In genomic region chr9:72393869-72394341, GRCm38 (mm10) we compare ENCODE assay signal across 11 mouse cellular contexts. TPM values are rescaled to one million over a fixed set of nuclear protein-coding genes. Genes with fewer than 3 reads are reported as not detected.
DNase-seq lines count a peak whose midpoint lies in the region; ATAC-seq and TF ChIP-seq lines count a peak whose summit lies in the region.
"Had no signal": no experiment of that assay in that cellular context is flagged by ENCODE, and none has a peak within 500 bp of the region (broad histone marks: within the 10 kb centered on the region; RNA-seq: fewer than 3 reads in every experiment).

No protein-coding gene starts in this region.

- H3K27ac ChIP-seq in heart, embryonic 14.5 days (replicated peaks in 1 of 2; ENCODE audit: control insufficient read depth in 1 of 2, insufficient read depth in 1 of 2, low read depth in 2 of 2, low read length in 2 of 2): no peak overlapping the region
- no peak overlapping the region for H3K27ac ChIP-seq in left cerebral cortex, adult 2 months
- H3K27ac ChIP-seq: kidney, postnatal 0 days; limb, embryonic 15.5 days had no signal

- no peaks in the 10 kb centered on the region for H3K9me3 ChIP-seq in heart, embryonic 14.5 days (ENCODE audit: control insufficient read depth, low read length)
- H3K9me3 ChIP-seq: limb, embryonic 15.5 days had no signal

- peaks cover 0 to 5% of the 10 kb centered on the region in 2 experiments; a peak in 1 of 4 replicates for H3K4me1 ChIP-seq in heart, embryonic 14.5 days (ENCODE audit: control insufficient read depth in 2 of 2, insufficient read depth in 2 of 2, low read length in 2 of 2)

- H3K27me3 ChIP-seq in heart, embryonic 14.5 days (ENCODE audit: control insufficient read depth, insufficient read depth, low read length): no peaks in the 10 kb centered on the region
- H3K27me3 ChIP-seq: limb, embryonic 15.5 days had no signal

- no peak for TF ChIP-seq CTCF in brain, embryonic 14.5 days (IDR thresholded peaks at IDR 0.05; ENCODE audit: borderline replicate concordance, extremely low read depth, insufficient read depth, insufficient read length)
- TF ChIP-seq CTCF in left cerebral cortex, adult 2 months (IDR thresholded peaks at IDR 0.05): no peak

- no peak for TF ChIP-seq POLR2A in brain, embryonic 14.5 days (IDR thresholded peaks at IDR 0.05; ENCODE audit: borderline replicate concordance, extremely low read depth, insufficient read depth, insufficient read length, poor library complexity, severe bottlenecking)

- intact Hi-C loops in heart, postnatal 14 days (cut with DNase I): no loop called here
- intact Hi-C loops in left cerebral cortex, adult 2 months (cut with DNase I): no loop called here

- H3K36me3 ChIP-seq in heart, embryonic 14.5 days (ENCODE audit: control insufficient read depth, insufficient read depth, low read length): no peaks in the 10 kb centered on the region
- H3K36me3 ChIP-seq: limb, embryonic 15.5 days had no signal

- DNase-seq in heart, postnatal 14 days: no peak
- peak; percentile 78 for DNase-seq in brain, embryonic 14.5 days (ENCODE audit: low read depth)
- DNase-seq in cerebellum, postnatal 14 days: peak; percentile 43 to 50
- peak; percentile 44 for DNase-seq in retina, embryonic 14.5 days (ENCODE audit: low spot score)
- DNase-seq in adrenal gland, postnatal 25 days: no peak
- no peak for DNase-seq in left cerebral cortex, adult 2 months (ENCODE audit: extremely low spot score in 1 of 2, low spot score in 2 of 2)
- DNase-seq: gastrocnemius, postnatal 25 days had no signal

- no peak overlapping the region for H3K4me3 ChIP-seq in heart, embryonic 14.5 days (ENCODE audit: control insufficient read depth in 1 of 2, insufficient read depth in 1 of 2, low read depth in 1 of 2, low read length in 2 of 2)
- H3K4me3 ChIP-seq in left cerebral cortex, adult 2 months: no peak overlapping the region
- H3K4me3 ChIP-seq: limb, embryonic 15.5 days had no signal

- ATAC-seq in heart, embryonic 14.5 days (ENCODE audit: insufficient number of reproducible peaks, insufficient read depth, low FRiP score, low read depth): no peak
- ATAC-seq: lung, postnatal 0 days had no signal

- WGBS in heart, embryonic 14.5 days: 45% methylated on average over 8 of the region's 8 CpGs

- H3K9ac ChIP-seq in heart, embryonic 14.5 days (ENCODE audit: low read length): no peak overlapping the region
- H3K9ac ChIP-seq: limb, embryonic 15.5 days had no signal

- peak overlapping the region; percentile 40; the same call in 1 of the 2 replicates for H3K4me2 ChIP-seq in heart, embryonic 14.5 days (ENCODE audit: low read length)
- H3K4me2 ChIP-seq: limb, embryonic 15.5 days had no signal

RNA-seq across cellular contexts. Expression of gene Mns1, which starts 43.9 kb away (rescaled TPM):
- polyA plus RNA-seq in heart, embryonic 14.5 days (2014; fragmentation: Nextera tagmentation; extraction: Ambion mirVana): 11.1 and 11.6 TPM in 2 replicates
- total RNA-seq in heart, postnatal 14 days (2021): under 1 TPM; 0.91 to 0.95 TPM
- polyA plus RNA-seq in brain, embryonic 14.5 days (2012; rRNA removed): 5.9 and 6.7 TPM in 2 replicates
- 4.1 and 4.7 TPM in 2 replicates for total RNA-seq in adrenal gland, postnatal 25 days (2021)
- 1 to 10 TPM in 1 of 2 experiments, under 1 TPM in 1; 0.59 to 1.1 TPM for total RNA-seq in left cerebral cortex, adult 2 months (2021)

Comparison
In these comparisons a context has a peak if more than half of its experiments do, and no peak if none do; other contexts are left out.
1. DNase-seq: peak in brain, embryonic 14.5 days (single experiment), cerebellum, postnatal 14 days (2 of 2) and retina, embryonic 14.5 days (single experiment); none in heart, postnatal 14 days (0 of 2), adrenal gland, postnatal 25 days (single experiment) and left cerebral cortex, adult 2 months (0 of 2).